Mouse (Mus musculus): ENCODE measurements around the gene Aamdc. TPM values are rescaled to one million over a fixed set of nuclear protein-coding genes. Genes with fewer than 3 reads are reported as not detected.
A peak's percentile ranks its signal among the peaks of the same experiment; 100 is the strongest.

The Aamdc gene
- polyA plus RNA-seq, 1 experiment from 2014 or later: 50.5 TPM

GRCm38 (mm10) chr7:97579976-97580842, 912 bp upstream of the Aamdc start:
- Histone ChIP-seq H3K4me3 (replicated peaks) (peak overlapping the region; percentile 100), H3K4me2 (replicated peaks) (peak overlapping the region; percentile 77), H3K27me3 (no peaks in the 10 kb centered on the region), H3K9ac (replicated peaks) (peak overlapping the region; percentile 100), H3K27ac (peak overlapping the region; percentile 99), H3K4me1 (replicated peaks) (peaks cover 22% of the 10 kb centered on the region), H3K36me3 (no peaks in the 10 kb centered on the region), H3K9me3 (no peaks in the 10 kb centered on the region)
- peak; percentile 34 for ATAC-seq
- 0% methylated on average over 49 of the region's 65 CpGs for WGBS

- H3K27ac ChIP-seq: peak overlapping the region; percentile 64; the same call in 1 of the 2 replicates
- peak overlapping the region; percentile 64 for H3K9ac ChIP-seq (replicated peaks)
- peak overlapping the region; percentile 77 for H3K4me2 ChIP-seq (replicated peaks)
- no peaks in the 10 kb centered on the region for H3K36me3 ChIP-seq
- no peaks in the 10 kb centered on the region for H3K9me3 ChIP-seq
- no peaks in the 10 kb centered on the region for H3K27me3 ChIP-seq
- peaks cover 20% of the 10 kb centered on the region for H3K4me1 ChIP-seq (replicated peaks)
- peak overlapping the region; percentile 100 for H3K4me3 ChIP-seq (replicated peaks)
- 33% methylated on average over 8 of the region's 8 CpGs for WGBS
- peak; percentile 2 for ATAC-seq
These were observed 783 bp downstream of the Aamdc start for GRCm38 (mm10) chr7:97578361-97579066.

- Histone ChIP-seq H3K4me1 (replicated peaks) (no peaks in the 10 kb centered on the region), H3K4me3 (replicated peaks) (no peak overlapping the region), H3K9ac (replicated peaks) (no peak overlapping the region), H3K27me3 (no peaks in the 10 kb centered on the region), H3K9me3 (no peaks in the 10 kb centered on the region), H3K4me2 (replicated peaks) (no peak overlapping the region), H3K27ac (no peak overlapping the region), H3K36me3 (peaks cover 3% of the 10 kb centered on the region; the same call in 1 of the 2 replicates)
- 88% methylated on average over 1 of the region's 1 CpGs for WGBS
- no peak for ATAC-seq
These were observed 8.9 kb downstream of the Aamdc start for GRCm38 (mm10) chr7:97570389-97570788.

GRCm38 (mm10) chr7:97569372-97569771, 9.9 kb downstream of the Aamdc start:
- Histone ChIP-seq H3K27ac (no peak overlapping the region), H3K4me2 (replicated peaks) (no peak overlapping the region), H3K9me3 (no peaks in the 10 kb centered on the region), H3K27me3 (no peaks in the 10 kb centered on the region), H3K4me3 (replicated peaks) (no peak overlapping the region), H3K9ac (replicated peaks) (no peak overlapping the region), H3K36me3 (peaks cover 3% of the 10 kb centered on the region; the same call in 1 of the 2 replicates), H3K4me1 (replicated peaks) (no peaks in the 10 kb centered on the region)
- no peak for ATAC-seq
- WGBS: 87% methylated on average over 4 of the region's 4 CpGs

GRCm38 (mm10) chr7:97563576-97563975, 15.7 kb downstream of the Aamdc start:
- H3K9ac ChIP-seq (replicated peaks): no peak overlapping the region

GRCm38 (mm10) chr7:97550673-97551072, 28.6 kb downstream of the Aamdc start:
- H3K27ac ChIP-seq: no peak overlapping the region
- no peak overlapping the region for H3K4me3 ChIP-seq (replicated peaks)
- H3K9ac ChIP-seq (replicated peaks): no peak overlapping the region
- H3K4me1 ChIP-seq (replicated peaks): no peaks in the 10 kb centered on the region
- no peak for ATAC-seq
- WGBS: 90% methylated on average over 9 of the region's 9 CpGs
- no peaks in the 10 kb centered on the region for H3K27me3 ChIP-seq
- no peaks in the 10 kb centered on the region for H3K9me3 ChIP-seq
- H3K4me2 ChIP-seq (replicated peaks): no peak overlapping the region
- 0 out of 2 replicates have a peak, but pooled peaks cover 8% of the 10 kb centered on the region for H3K36me3 ChIP-seq

More at GRCm38 (mm10) chr7:97563576-97563975, 15.7 kb downstream of the Aamdc start:
- Histone ChIP-seq H3K4me2 (replicated peaks) (no peak overlapping the region), H3K9me3 (no peaks in the 10 kb centered on the region), H3K4me1 (replicated peaks) (no peaks in the 10 kb centered on the region), H3K36me3 (no peaks in the 10 kb centered on the region), H3K27ac (no peak overlapping the region), H3K27me3 (no peaks in the 10 kb centered on the region), H3K4me3 (replicated peaks) (no peak overlapping the region)
- WGBS: 94% methylated on average over 2 of the region's 2 CpGs
- ATAC-seq: no peak

- no peak for ATAC-seq
- Histone ChIP-seq H3K36me3 (0 out of 2 replicates have a peak, but pooled peaks cover 4% of the 10 kb centered on the region), H3K4me3 (replicated peaks) (no peak overlapping the region), H3K27me3 (no peaks in the 10 kb centered on the region), H3K4me1 (replicated peaks) (no peaks in the 10 kb centered on the region), H3K9me3 (no peaks in the 10 kb centered on the region), H3K27ac (no peak overlapping the region), H3K9ac (replicated peaks) (no peak overlapping the region), H3K4me2 (replicated peaks) (no peak overlapping the region)
- WGBS: 95% methylated on average over 10 of the region's 10 CpGs
These were observed 30.0 kb downstream of the Aamdc start for GRCm38 (mm10) chr7:97549301-97549700.

- H3K36me3 ChIP-seq: peaks cover 28% of the 10 kb centered on the region
- H3K9ac ChIP-seq (replicated peaks): no peak overlapping the region
- no peaks in the 10 kb centered on the region for H3K4me1 ChIP-seq (replicated peaks)
- no peak overlapping the region for H3K4me2 ChIP-seq (replicated peaks)
- no peak overlapping the region for H3K27ac ChIP-seq
- WGBS: 90% methylated on average over 2 of the region's 2 CpGs
- no peaks in the 10 kb centered on the region for H3K27me3 ChIP-seq
- H3K9me3 ChIP-seq: peaks cover 7% of the 10 kb centered on the region; the same call in 1 of the 2 replicates
- no peak for ATAC-seq
- H3K4me3 ChIP-seq (replicated peaks): no peak overlapping the region
These were observed 32.8 kb downstream of the Aamdc start for GRCm38 (mm10) chr7:97546462-97546861.

GRCm38 (mm10) chr7:97536571-97536970, 42.7 kb downstream of the Aamdc start:
- ATAC-seq: no peak
- Histone ChIP-seq H3K4me3 (replicated peaks) (no peak overlapping the region), H3K36me3 (peaks cover 95% of the 10 kb centered on the region), H3K9me3 (no peaks in the 10 kb centered on the region), H3K4me2 (replicated peaks) (no peak overlapping the region), H3K27ac (no peak overlapping the region), H3K9ac (replicated peaks) (no peak overlapping the region), H3K4me1 (replicated peaks) (no peaks in the 10 kb centered on the region), H3K27me3 (no peaks in the 10 kb centered on the region)
- WGBS: 93% methylated on average over 5 of the region's 5 CpGs

- Histone ChIP-seq H3K36me3 (peaks cover 95% of the 10 kb centered on the region), H3K4me3 (replicated peaks) (no peak overlapping the region), H3K4me2 (replicated peaks) (no peak overlapping the region), H3K4me1 (replicated peaks) (no peaks in the 10 kb centered on the region), H3K9ac (replicated peaks) (no peak overlapping the region), H3K27me3 (no peaks in the 10 kb centered on the region), H3K27ac (no peak overlapping the region), H3K9me3 (no peaks in the 10 kb centered on the region)
- WGBS: 87% methylated on average over 5 of the region's 5 CpGs
- no peak for ATAC-seq
These were observed 43.8 kb downstream of the Aamdc start for GRCm38 (mm10) chr7:97535531-97535930.

- 94% methylated on average over 2 of the region's 2 CpGs for WGBS
- peaks cover 74% of the 10 kb centered on the region for H3K36me3 ChIP-seq
- no peak overlapping the region for H3K4me3 ChIP-seq (replicated peaks)
- H3K27me3 ChIP-seq: no peaks in the 10 kb centered on the region
- H3K9me3 ChIP-seq: no peaks in the 10 kb centered on the region
- H3K4me2 ChIP-seq (replicated peaks): no peak overlapping the region
- no peak overlapping the region for H3K9ac ChIP-seq (replicated peaks)
- H3K27ac ChIP-seq: peak overlapping the region; percentile 14; the same call in 1 of the 2 replicates
- no peak for ATAC-seq
- no peaks in the 10 kb centered on the region for H3K4me1 ChIP-seq (replicated peaks)
These were observed 59.4 kb downstream of the Aamdc start for GRCm38 (mm10) chr7:97519935-97520334.

GRCm38 (mm10) chr7:97514786-97515185, 64.5 kb downstream of the Aamdc start:
- WGBS: 58% methylated on average over 1 of the region's 1 CpGs
- Histone ChIP-seq H3K27me3 (no peaks in the 10 kb centered on the region), H3K4me3 (replicated peaks) (no peak overlapping the region), H3K4me2 (replicated peaks) (no peak overlapping the region), H3K36me3 (peaks cover 87% of the 10 kb centered on the region), H3K9me3 (no peaks in the 10 kb centered on the region), H3K4me1 (replicated peaks) (no peaks in the 10 kb centered on the region), H3K27ac (no peak overlapping the region), H3K9ac (replicated peaks) (no peak overlapping the region)
- no peak for ATAC-seq

Measured in midbrain, embryonic 13.5 days (tissue).